Mouse (Mus musculus) myocyte (in vitro differentiated cells): ENCODE data around the gene Gak. TPM values are rescaled to one million over a fixed set of nuclear protein-coding genes. Genes with fewer than 3 reads are reported as not detected.
"Not testable (repeated sequence)": the region's sequence is repeated elsewhere in the genome, so short reads cannot be mapped to it uniquely, and the experiment has no call there.

Source experiments
- H3K27me3 ChIP-seq: one replicate; pipeline ENCODE4 v1.6.1; 2011; ENCODE audit not compliant: control insufficient read depth, insufficient read depth, insufficient read length
- H3K36me3 ChIP-seq: one replicate; pipeline ENCODE4 v1.6.1; 2011; ENCODE audit not compliant: control insufficient read depth, insufficient read depth
- H3K4me2 ChIP-seq: one replicate; pipeline ENCODE4 v1.6.1; 2011; ENCODE audit warnings: low read depth, control low read depth
- H3K4me3 ChIP-seq: one replicate; pipeline ENCODE4 v1.5.1; 2011; ENCODE audit warnings: mild to moderate bottlenecking, control low read depth, moderate library complexity
- H3K79me2 ChIP-seq: one replicate; pipeline ENCODE4 v1.6.1; 2011; ENCODE audit not compliant: control insufficient read depth, insufficient read depth
- H3ac ChIP-seq: one replicate; pipeline ENCODE4 v1.6.1; 2011; ENCODE audit not compliant: control insufficient read depth, insufficient read length
- CEBPB ChIP-seq: IDR thresholded peaks from 2 replicates; pipeline ENCODE4 v1.6.1; 2011; ENCODE audit warnings: mild to moderate bottlenecking, moderate library complexity; ENCODE audit not compliant: poor library complexity, insufficient read depth, severe bottlenecking
- E2F4 ChIP-seq: IDR thresholded peaks from one replicate; pipeline ENCODE4 v1.6.1; 2011; ENCODE audit warnings: mild to moderate bottlenecking, control low read depth, moderate library complexity; ENCODE audit not compliant: insufficient read depth
- MAX ChIP-seq: IDR thresholded peaks from one replicate; pipeline ENCODE4 v1.6.1; 2011; ENCODE audit warnings: low read depth, mild to moderate bottlenecking, control low read depth
- MYOD1 ChIP-seq, 3 experiments: IDR thresholded peaks; one replicate each; pipeline ENCODE4 v1.6.1; 2011; ENCODE audit warnings: control low read depth in 2 of 3, low read depth in 2 of 3, mild to moderate bottlenecking in 2 of 3, moderate library complexity in 1 of 3; ENCODE audit not compliant: insufficient read length in 2 of 3, control insufficient read depth in 1 of 3
- MYOG ChIP-seq, 3 experiments: IDR thresholded peaks; one replicate each; pipeline ENCODE4 v1.6.1; 2011; ENCODE audit warnings: control low read depth in 2 of 3, low read depth in 2 of 3, mild to moderate bottlenecking in 2 of 3; ENCODE audit not compliant: insufficient read length in 2 of 3, control insufficient read depth in 1 of 3, insufficient read depth in 1 of 3
- POLR2A ChIP-seq: IDR thresholded peaks from one replicate; pipeline ENCODE4 v1.6.1; 2011; ENCODE audit warnings: low read depth, mild to moderate bottlenecking, control low read depth, moderate library complexity; ENCODE audit not compliant: insufficient read length
- POLR2AphosphoS2 ChIP-seq: IDR thresholded peaks from one replicate; pipeline ENCODE4 v1.6.1; 2011; ENCODE audit warnings: low read depth, control low read depth; ENCODE audit not compliant: insufficient read length
- REST ChIP-seq: IDR thresholded peaks from one replicate; pipeline ENCODE4 v1.6.1; 2011; ENCODE audit warnings: mild to moderate bottlenecking, control low read depth, moderate library complexity; ENCODE audit not compliant: insufficient read depth, insufficient read length
- SRF ChIP-seq: IDR thresholded peaks from one replicate; pipeline ENCODE4 v1.6.1; 2011; ENCODE audit warnings: low read depth; ENCODE audit not compliant: control insufficient read depth, insufficient read length
- TCF12 ChIP-seq: IDR thresholded peaks from one replicate; pipeline ENCODE4 v1.6.1; 2011; ENCODE audit warnings: mild to moderate bottlenecking, control low read depth; ENCODE audit not compliant: poor library complexity, insufficient read depth, severe bottlenecking
- TCF3 ChIP-seq: IDR thresholded peaks from one replicate; pipeline ENCODE4 v1.6.1; 2011; ENCODE audit warnings: low read depth, control low read depth; ENCODE audit not compliant: insufficient read length
- USF1 ChIP-seq: IDR thresholded peaks from one replicate; pipeline ENCODE4 v1.6.1; 2011; ENCODE audit warnings: low read depth, mild to moderate bottlenecking, control low read depth, moderate library complexity
- polyA plus RNA-seq: library from polyadenylated mRNA; unstranded; fragments of >200 nt; fragmentation: generic; extraction: Trizol; gene quantifications from one replicate; pipeline ENCODE4 v1.2.1, GENCODE M21; 2012; ENCODE audit warnings: missing spikeins

The Gak gene
- polyA plus RNA-seq, 1 experiment = 46.1 TPM

DNA sequence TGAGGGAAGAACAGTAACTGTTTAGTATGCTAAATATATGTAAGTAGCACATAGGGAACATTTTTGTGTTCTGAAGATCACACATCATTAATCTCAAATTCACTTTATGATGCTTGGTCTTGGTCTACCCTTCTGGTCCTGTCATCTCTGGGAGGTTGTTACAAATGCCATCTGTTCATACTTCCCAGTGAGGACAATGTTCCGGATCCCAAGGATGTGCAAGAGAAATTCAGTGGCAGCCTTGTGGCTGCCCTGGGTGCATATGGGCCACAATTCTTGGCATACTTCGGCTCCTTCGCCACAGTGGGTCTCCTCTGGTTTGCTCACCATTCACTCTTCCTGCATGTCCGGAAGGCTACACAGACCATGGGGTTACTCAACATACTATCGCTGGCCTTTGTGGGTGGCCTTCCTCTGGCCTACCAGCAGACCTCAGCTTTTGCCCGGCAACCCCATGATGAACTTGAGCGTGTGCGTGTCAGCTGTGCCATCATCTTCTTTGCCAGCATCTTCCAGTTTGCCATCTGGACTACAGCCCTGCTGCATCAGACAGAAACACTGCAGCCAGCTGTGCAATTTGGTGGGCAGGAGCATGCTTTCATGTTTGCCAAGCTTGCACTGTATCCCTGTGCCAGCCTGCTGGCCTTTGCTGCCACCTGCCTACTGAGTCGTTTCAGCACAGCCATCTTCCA is 16.2 kb upstream of the Gak start:
- Histone ChIP-seq H3K79me2 (no peaks in the 10 kb centered on the region), H3ac (no peak overlapping the region), H3K27me3 (no peaks in the 10 kb centered on the region), H3K4me2 (no peak overlapping the region), H3K4me3 (no peak overlapping the region), H3K36me3 (peaks cover 3% of the 10 kb centered on the region)
- no peak for TF ChIP-seq MYOG (IDR thresholded peaks at IDR 0.05; ENCODE audit: control insufficient read depth in 1 of 3, insufficient read depth in 1 of 3, insufficient read length in 2 of 3, low read depth in 2 of 3)
- TF ChIP-seq TCF3 = no peak
- no peak for TF ChIP-seq MYOD1 (IDR thresholded peaks at IDR 0.05; ENCODE audit: control insufficient read depth in 1 of 3, insufficient read length in 2 of 3, low read depth in 2 of 3)
- TF ChIP-seq E2F4 = no peak
- no peak for TF ChIP-seq USF1
- no peak for TF ChIP-seq CEBPB

DNA sequence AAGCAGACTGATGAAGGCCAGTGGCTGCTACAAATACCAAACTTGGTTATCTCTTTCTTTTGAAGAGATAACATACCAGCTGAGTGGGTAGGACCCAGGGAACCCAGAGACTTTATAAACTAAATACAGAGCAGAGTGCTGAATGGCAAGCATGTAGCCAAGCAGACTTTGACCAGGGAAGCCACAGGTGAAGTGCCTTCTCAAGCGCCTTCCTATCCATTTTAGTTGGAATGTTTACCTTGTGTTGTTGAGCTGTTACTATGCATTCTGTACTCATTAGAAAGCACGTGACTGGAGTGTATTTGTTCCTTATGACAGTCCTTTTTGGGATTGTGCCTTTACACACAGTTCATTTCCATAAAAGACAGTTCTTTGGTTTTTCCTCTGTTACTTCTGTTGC is 14.1 kb upstream of the Gak start:
- H3K4me2 ChIP-seq = no peak overlapping the region
- H3K4me3 ChIP-seq = no peak overlapping the region
- H3K27me3 ChIP-seq = no peaks in the 10 kb centered on the region
- peaks cover 10% of the 10 kb centered on the region for H3K36me3 ChIP-seq
- H3K79me2 ChIP-seq = no peaks in the 10 kb centered on the region
- H3ac ChIP-seq = no peak overlapping the region
- TF ChIP-seq MAX (no peak), CEBPB (no peak), MYOD1 (IDR thresholded peaks at IDR 0.05; ENCODE audit: control insufficient read depth in 1 of 3, insufficient read length in 2 of 3, low read depth in 2 of 3) (no peak), REST (no peak), POLR2A (no peak)

GRCm38 (mm10) chr5:108636172-108636571 is 6.6 kb upstream of the Gak start:
- H3ac ChIP-seq = no peak overlapping the region
- no peaks in the 10 kb centered on the region for H3K27me3 ChIP-seq
- H3K4me3 ChIP-seq = no peak overlapping the region
- H3K4me2 ChIP-seq = no peak overlapping the region
- TF ChIP-seq POLR2AphosphoS2 (no peak), MYOD1 (IDR thresholded peaks at IDR 0.05; ENCODE audit: control insufficient read depth in 1 of 3, insufficient read length in 2 of 3, low read depth in 2 of 3) (no peak), REST (no peak), CEBPB (no peak), POLR2A (no peak), TCF12 (no peak), SRF (no peak), MYOG (IDR thresholded peaks at IDR 0.05; ENCODE audit: control insufficient read depth in 1 of 3, insufficient read depth in 1 of 3, insufficient read length in 2 of 3, low read depth in 2 of 3) (no peak), TCF3 (no peak), USF1 (no peak), E2F4 (no peak), MAX (no peak)
- H3K36me3 ChIP-seq = peaks cover 7% of the 10 kb centered on the region
- no peaks in the 10 kb centered on the region for H3K79me2 ChIP-seq

DNA sequence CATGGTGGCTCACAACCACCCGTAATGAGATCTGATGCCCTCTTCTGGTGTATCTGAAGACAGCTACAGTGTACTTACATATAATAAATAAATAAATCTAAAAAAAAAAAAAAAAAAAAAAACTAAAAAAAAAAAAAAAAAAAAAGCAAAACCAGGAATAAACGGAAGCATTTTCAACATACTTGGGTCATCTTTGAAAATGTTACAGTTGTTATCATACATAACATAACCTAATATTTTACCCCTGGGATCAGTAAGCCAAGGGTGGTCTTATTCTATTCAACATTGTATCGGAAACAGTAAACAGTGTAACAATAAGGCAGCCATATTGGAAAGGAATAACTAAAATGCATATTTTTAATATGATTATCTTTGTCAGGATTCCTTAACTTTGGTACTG is 4.5 kb upstream of the Gak start:
- not testable (repeated sequence) for H3ac ChIP-seq, H3K4me2 ChIP-seq, H3K27me3 ChIP-seq

GRCm38 (mm10) chr5:108633676-108634075 is 4.1 kb upstream of the Gak start:
- Histone ChIP-seq H3K4me3 (no peak overlapping the region), H3K79me2 (peaks cover 6% of the 10 kb centered on the region), H3ac (no peak overlapping the region), H3K4me2 (no peak overlapping the region), H3K36me3 (no peaks in the 10 kb centered on the region), H3K27me3 (no peaks in the 10 kb centered on the region)
- TF ChIP-seq MAX (no peak), E2F4 (no peak), CEBPB (no peak)

More for the DNA sequence above, 4.5 kb upstream of the Gak start:
- H3K79me2 ChIP-seq, H3K4me3 ChIP-seq, H3K36me3 ChIP-seq: not testable (repeated sequence)
